Mouse (Mus musculus): ENCODE measurements around the gene Stxbp3.
"Not testable (repeated sequence)": the region's sequence is repeated elsewhere in the genome, so short reads cannot be mapped to it uniquely, and the experiment has no call there.

Gene Stxbp3

DNA sequence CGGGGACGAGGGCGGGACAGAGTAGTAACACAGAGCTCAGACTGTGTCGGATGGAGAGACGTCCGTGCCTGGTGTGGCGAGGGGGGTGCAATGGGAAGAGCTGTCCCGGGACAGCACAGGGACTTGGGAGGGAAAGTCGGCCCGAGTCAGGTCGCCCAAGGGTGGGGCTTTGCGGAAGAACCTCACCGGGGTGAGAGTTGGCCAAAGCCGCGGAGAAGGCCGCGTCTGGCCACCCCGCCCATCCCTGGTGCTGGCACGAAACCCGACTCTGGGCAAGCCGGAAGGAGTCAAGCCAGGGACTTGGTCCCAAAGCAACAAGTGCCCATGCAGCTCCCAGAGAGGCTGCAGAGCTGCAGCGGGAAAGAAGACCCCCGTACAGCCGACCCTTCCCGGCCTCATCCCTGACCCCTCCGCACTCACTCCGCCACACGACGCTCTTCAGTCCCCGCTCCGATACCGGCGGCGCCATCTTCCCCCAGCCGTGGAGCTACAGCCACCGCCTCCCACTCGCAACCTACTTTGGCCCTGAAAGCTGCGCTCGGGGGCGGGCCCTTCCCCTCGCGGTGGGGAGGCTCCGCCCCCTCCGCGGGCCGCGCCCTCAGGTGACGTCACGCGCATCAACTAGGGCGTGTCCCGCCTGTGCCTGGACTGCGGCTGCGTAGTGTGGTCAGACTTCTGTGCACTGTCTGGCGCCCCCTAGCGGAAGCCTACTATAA lies at the start of gene Stxbp3:
Gene Stxbp3 (minus strand): TSS at position 527 of the 716 bp plus-strand sequence.
- DNase-seq (ENCODE audit: low read depth, low spot score): peak; percentile 97

DNA sequence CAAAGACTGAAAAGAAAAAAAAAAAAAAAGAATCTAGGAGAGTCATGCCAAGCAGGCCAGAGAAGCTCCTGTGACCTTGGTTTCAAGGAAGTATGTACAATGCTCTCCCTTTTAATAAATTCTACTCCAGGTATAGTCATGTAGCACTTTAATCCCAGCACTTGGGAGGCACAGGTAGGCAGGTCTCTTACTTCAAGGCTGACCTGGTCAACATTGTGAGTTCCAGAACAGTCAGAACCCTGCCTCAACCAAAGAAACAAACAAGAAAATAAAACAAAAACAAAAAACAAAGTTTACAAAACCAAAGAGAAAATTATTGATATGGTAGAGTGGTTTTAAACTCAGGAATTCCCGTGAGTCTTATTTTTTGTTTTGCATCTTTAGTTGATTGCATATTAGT lies 49.6 kb upstream of the Stxbp3 start, which contains the start of gene Fndc7:
Gene Fndc7 (minus strand): TSS at position 101 of the 400 bp plus-strand sequence.
- no peak for DNase-seq (ENCODE audit: low read depth, low spot score)

DNA sequence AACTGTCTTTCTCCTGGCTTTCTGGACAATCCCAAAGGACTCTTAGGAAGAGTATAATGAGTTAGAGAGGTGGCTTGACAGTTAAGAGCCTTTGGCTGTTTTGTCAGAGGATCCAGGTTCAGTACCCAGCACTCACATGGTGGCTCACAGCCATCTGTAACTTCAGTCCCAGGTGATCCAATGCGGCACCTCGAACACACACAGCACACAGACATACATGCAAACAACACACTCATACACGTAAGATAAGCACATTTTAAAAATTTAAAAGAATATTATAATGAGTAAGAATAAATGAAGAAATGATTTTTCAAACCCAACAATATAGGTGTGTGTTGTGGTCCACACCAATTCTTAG lies 47.3 kb upstream of the Stxbp3 start:
- no peak for DNase-seq (ENCODE audit: low read depth, low spot score)

DNA sequence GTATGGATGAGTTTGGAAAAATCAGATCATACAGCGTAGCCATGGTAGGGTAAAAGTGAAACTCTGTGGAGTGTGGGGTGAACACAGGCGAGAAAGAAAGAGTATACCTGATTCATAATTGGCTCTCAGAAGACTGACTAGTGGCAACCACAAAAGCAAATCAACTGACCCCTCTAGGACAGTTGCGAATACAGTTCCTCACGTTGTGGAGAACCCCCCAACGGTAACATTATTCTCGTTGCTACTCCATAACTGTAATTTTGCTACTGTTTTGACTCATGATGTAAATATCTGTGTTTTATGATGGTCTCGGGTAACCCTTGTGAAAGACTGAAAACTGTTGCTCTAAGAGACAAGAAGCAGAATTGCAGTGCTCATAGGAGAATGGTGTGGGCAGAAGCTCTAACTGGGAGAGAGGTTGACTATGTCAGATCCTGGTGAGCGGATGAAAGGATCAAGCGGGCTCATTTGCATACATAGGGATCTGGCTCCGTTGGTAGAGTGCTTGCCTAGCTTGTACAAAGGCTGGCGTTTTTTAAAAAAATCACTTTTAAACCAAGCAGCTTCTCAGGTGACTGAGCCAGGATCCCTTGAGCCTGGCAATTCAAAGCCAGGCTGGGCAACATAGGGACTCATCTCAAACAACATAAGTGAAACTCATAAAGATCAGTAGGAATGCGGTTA lies 46.8 kb upstream of the Stxbp3 start:
- no peak for DNase-seq (ENCODE audit: low read depth, low spot score)

DNA sequence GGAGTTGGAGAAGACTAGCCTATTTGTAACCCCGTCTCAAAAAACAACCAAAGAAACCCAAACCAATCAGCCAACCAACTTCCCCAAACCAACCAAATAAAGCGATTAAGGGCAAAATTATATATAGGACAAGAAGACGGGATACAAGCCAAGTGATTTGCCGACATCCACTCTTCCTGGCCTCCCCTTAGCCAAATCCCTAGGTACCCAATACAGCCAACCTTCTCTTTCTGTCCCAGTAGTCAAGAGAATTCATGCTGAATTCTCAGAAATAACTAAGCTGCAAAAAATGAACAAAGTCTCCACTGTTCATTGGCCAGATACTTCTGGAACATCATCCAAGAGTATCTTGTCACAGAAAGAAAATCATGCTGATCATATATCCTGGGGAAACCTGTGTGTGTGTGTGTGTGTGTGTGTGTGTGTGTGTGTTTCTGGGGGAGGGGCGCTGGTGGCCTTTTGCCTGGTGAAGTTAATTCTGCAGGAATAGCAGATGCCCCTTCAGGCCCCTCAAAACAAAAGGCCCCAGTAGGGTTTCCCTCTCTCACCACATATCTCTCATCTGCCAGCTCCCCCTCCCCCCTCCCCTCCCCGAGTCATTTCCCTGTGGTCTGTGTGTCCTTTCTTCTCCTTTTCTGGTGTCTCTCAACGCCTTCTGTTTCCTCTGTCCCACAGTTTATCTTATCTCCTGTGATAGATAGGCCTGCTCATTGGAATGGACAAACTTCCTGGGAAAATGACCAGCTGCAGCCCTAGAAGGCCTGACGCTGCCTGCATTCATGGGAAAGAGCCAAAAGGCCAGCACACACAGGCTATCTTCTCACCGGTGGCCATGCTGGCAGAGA lies 45.6 kb upstream of the Stxbp3 start:
- no peak for DNase-seq (ENCODE audit: low read depth, low spot score)

DNA sequence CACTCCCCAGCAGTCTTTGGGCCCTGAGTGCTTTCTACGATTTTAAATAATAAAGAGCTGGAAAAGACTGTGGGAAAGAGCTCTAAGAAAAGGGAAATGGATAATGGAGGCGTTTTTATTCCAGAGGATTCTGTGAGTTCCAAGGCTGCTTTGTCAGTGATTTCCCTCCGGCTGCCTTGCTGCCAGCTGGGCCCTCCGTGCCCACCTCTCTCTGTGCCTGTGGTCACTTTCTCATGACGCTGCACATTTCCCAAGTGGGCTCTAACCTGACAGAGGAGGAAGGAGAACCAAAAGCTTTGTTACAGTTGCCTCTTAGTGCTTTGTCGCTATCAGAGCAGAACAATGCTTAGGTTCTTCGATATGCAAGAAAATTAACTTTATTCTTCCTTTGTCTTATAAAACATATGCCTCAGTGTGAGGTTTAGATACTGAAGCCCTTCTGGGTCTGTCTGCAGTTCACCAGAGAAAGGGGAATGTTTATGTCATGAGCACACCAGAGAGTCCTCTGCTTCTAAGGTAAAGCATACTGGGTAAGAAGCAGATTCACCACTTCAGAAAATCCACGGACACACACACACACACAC lies 44.5 kb upstream of the Stxbp3 start:
- no peak for DNase-seq (ENCODE audit: low read depth, low spot score)

DNA sequence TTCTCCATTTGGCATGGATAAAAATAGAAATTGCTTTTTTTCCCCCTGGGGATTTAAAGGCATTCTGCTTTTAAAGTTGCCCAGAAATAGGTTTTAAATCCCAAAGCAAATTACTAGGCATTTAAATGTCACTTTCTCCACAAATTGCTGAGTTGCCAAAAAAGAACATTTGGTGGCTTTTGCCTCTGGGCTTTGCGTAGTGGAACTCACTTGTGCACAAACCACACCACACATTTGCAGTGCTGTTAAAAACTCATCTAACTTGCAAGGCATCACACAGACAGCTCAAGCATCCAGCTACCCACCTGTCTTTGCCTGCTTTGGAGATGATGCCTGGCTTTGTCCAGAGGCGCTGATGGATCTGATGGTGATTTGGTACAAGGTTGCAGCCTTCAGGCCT lies 42.7 kb upstream of the Stxbp3 start:
- DNase-seq (ENCODE audit: low read depth, low spot score): no peak

DNA sequence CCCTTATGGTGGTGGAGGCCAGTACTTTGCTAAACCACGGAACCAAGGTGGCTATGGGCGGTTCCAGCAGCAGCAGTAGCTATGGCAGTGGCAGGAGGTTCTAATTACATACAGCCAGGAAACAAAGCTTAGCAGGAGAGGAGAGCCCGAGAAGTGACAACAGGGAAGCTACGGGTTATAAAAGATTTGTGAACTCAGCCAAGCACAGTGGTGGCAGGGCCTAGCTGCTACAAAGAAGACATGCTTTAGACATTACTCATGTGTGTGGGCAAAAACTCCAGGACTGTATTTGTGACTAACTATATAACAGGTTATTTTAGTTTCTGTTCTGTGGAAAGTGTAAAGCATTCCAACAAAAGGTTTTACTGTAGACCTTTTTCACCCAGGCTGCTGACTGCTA lies 41.5 kb upstream of the Stxbp3 start:
- DNase-seq (ENCODE audit: low read depth, low spot score): not testable (repeated sequence)

DNA sequence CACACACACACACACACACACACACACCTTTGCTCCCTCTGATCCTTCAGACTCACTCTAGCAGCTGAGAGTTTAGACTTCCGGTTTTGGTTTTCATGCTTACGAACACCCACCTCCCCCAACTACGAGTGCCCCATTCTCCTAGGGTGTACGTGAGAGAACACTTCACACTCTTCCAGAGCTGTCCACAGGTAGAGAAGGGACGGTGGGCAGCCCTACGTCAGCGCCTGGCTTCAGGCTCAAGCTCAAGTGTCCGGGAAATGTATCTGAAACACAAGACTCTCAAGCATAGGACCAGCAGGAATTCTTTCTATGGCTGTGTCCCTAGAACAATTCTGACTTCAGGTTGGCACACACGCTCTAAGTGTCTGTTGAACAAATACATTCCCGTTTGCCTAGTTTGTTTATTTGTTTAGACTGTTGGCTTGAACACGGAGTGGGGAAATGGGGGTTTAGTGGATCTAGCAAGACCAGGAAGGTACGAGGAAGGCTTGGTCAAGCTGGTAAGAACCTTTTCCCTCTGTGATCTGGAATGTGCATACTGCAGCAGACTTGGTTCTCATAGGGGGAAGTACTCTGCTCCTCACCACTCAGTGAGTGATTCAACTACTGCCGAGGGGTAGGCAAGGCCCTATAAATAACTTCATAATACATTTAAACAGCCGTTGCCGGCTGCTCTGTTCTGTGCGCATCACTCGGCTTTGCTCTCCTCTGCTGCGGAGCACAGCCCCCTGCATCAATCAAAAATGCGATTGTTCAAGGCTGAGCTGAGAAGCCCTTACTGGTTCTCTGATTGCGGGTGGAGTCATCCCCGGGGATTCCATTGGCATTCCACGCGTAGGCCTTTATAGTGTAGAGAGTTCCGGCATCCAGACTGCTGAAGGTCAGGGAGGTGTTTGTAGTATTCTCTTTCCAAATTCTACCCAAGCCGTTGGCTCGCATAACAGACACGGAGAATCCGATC lies 40.5 kb upstream of the Stxbp3 start:
- DNase-seq (ENCODE audit: low read depth, low spot score): peak; percentile 70

DNA sequence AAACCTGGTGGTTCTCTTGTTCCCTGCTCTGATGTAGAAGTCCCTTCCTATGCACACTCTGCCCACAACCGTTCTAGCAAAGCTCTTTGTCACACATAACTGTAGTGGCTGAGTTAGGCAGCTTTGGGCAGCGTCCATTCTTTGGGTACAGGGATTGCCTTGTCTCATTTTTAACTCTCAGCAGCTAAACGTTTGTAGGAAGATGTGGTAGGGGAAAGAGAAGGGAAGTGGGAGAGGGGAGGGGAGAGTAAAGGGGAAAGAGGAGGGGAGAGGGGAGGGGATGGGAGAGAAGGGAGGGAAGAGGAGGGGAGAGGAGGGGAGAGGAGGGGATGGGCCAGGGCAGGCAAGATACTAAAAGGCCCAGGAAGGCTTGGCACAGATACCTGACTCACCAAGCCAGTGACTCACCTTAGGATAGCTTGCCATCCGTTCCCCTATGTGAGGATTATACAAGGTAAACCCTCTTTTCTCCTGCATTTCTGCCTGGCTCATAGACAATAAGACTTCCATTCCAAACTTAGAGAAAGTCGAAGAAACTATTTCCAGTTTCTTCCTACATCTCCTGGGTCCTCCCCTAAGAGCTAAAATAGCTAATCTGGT lies 39.6 kb upstream of the Stxbp3 start:
- DNase-seq (ENCODE audit: low read depth, low spot score): no peak

DNA sequence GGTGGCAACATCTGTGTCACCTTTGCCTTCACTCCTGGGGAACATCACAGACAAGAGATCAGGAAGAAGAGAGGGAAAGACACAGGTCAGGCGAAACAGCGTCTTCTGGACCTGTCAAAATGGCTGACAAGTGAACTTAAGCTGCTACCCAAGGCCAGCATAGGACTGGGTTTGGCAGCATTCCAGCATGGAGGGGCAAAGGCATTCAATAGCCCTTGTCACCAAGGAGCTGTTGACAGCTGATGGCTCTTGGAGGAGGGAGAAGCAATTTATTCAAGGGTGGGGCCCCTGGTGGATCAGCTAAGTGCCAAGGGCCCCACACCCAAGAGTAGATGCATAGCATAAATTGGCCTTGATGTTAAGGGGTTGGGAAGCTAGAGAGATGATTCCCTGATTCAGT lies 38.8 kb upstream of the Stxbp3 start:
- no peak for DNase-seq (ENCODE audit: low read depth, low spot score)

DNA sequence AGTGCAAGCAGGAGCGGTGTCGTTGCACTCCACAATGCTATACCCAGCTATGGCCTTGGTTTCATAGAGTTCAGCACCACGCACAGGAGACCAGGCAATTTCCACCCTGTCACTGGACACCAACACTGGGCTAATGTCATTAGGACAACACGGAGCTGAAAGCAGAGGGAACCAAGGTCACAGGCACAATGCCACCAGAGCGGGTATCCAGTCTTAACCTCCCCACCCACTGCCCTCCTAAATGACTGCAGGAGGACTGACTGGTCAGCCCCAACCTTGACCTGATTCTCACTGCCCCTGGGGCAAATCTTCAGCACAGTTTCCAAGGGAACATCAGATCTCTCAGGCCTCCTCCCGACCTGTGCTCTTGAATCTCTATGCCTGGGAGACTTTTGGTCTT lies 30.3 kb upstream of the Stxbp3 start:
- DNase-seq (ENCODE audit: low read depth, low spot score): no peak

DNA sequence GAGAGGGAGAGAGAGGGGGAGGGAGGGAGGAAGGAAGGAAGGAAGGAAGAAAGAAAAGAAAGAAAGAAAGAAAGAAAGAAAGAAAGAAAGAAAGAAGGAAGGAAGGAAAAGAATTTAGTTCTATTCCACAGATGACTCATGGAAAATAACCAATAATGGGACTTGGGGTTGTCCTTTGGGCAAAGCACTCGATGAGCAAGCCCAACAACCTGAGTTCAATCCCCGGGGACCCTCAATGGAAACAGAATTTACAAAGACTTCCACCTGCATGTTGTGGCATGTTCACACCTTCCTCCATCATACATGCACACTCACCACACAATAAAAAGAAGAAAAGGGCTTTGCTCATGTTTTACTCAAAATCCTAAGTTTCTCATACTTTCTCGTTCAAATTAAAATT lies 27.1 kb upstream of the Stxbp3 start:
- no peak for DNase-seq (ENCODE audit: low read depth, low spot score)

DNA sequence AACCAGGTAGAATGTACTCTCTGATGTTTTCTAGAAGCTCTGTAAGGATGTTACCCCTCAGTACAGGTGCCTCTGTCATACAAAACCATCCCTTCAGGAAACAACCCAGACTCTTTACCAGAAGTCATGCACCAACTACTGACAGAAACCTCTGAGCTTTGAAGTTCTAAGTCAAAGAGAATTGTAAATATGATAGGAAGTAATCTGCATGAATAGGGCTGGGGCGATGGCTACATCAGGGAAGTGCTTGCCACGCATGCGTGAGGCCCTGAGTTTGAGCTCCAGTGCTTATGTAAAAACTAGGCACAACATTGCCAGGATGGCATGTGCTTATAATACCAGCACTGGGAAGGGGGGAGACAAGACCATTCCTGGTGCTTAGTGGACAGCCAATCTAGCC lies 25.4 kb upstream of the Stxbp3 start:
- DNase-seq (ENCODE audit: low read depth, low spot score): no peak

DNA sequence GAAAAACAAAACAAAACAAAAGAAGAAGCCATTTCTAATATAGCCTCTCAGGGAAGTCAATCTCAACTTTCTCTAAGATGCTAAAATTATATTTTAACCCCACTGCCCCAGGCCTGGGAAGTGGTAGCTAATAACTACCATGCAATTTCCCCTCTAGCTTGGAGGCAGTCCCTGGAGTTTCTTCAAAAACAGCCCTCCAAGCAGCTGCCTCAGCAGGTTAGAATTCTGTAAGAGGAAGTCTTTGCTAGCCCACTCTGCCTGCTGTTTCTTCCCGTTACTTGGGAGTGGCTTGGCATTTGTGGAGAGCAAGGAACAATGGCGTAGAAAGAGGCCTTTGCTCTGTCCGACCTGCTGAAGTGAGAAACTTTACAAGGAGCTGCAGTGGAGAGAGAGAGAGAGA lies 24.8 kb upstream of the Stxbp3 start:
- no peak for DNase-seq (ENCODE audit: low read depth, low spot score)

DNA sequence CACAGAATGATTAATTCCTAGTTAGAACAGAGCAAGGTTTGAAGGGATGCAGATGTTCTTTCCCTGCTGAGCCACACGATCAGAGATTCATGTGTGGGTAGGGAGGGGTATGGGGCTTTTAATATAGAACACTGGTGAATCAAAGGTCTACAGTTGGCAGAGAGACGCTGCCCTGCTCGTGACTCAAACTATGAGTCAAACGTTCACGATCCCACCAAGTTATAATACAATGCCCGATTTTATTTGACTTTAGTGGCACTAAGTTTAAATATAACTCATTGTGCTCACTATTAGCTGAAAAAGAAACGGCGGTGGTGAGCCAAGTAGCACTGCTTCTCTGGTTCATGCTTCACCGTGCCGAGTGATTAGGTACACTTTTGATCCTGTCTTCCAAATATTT lies 22.8 kb upstream of the Stxbp3 start:
- no peak for DNase-seq (ENCODE audit: low read depth, low spot score)

DNA sequence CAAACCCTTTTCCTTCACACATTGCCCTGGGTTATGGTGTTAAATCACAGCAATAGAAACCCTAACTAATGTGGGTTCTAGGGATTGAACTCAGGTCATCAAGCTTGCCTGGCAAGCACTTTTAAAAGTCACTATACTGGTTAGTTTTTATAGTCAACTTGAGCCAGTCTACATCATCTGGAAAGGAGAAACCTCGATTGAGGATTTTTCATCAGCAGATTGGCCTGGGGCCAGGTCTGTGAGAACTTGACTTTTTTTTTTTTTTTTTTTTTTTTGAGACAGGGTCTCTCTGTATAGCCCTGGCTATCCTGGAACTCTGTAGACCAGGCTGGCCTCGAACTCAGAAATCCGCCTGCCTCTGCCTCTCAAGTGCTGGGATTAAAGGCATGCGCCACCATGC lies 22.0 kb upstream of the Stxbp3 start:
- not testable (repeated sequence) for DNase-seq (ENCODE audit: low read depth, low spot score)

DNA sequence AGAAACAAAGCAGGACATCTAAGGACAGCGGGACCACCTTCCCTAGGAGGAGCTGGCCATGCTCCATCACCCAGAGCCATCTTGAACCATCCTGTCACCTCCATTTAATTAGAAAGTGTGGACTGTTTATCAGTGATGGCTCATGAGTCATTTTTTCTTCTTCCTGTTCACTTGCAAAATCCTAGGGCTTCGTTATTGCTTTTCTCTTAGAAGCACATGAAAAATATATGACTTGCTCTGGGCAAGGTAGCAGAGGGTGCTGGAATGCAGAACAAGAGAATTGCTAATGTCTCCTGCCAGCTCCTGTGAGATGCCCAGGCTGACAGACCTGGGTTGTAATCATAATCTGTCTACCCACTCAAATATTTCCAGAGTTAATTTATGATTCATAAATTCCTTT lies 20.5 kb upstream of the Stxbp3 start:
- DNase-seq (ENCODE audit: low read depth, low spot score): no peak

DNA sequence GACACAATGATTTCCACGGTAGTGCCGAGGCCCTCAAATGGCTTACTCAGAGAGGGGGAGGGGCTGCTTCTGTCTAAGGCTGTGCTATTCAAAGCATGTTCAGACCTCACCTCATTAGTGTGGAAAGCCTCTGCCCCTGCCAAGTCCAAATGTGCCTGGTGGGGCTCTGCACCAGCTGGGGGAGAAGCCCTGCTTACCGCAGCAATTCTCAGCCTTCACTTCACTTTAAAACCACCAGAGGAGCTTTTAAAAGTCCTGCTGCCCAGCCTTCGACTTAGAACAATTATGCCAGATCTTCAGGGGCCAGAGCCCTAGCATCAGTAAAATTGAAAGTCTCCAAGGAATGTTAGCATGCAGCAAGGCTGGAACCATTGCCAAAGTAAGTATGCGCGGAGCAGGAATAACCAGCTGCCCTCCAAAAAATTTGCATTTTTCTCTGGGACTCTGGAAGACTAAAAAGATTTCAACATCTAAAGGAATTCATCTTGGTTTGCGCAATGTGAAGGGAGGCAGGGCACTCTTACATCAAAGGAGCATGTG lies 18.0 kb upstream of the Stxbp3 start:
- DNase-seq (ENCODE audit: low read depth, low spot score): no peak

DNA sequence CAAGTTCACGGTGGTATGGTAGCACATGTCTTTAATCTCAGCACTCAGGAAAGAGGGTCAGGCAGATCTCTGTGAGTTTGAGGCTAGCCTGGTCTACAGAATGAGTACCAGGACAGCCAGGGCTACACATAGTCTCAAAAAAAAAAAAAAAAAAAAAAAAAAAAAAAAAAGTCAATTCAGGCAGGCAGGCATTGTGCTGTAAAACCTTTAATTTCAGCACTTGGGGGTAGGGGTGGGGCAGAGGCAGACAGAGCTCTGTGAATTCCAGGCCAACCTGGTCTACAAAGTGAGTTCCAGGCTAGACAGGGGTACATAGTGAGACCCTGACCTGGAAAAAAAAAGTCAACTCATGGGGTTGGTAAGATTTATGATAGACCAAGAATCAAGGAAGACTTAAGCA lies 17.4 kb upstream of the Stxbp3 start:
- no peak for DNase-seq (ENCODE audit: low read depth, low spot score)

All from A20 (cell line).